Mouse (Mus musculus): ENCODE data around the gene Krtap13-1. TPM values are rescaled to one million over a fixed set of nuclear protein-coding genes. Genes with fewer than 3 reads are reported as not detected.

Gene Krtap13-1
- not detected in 2 replicates for polyA plus RNA-seq (2014; fragmentation: Nextera tagmentation; extraction: Ambion mirVana)

GRCm38 (mm10) chr16:88728812-88729275 is at the start of gene Krtap13-1:
Krtap13-1 (plus strand) TSS chr16:88728862.
- ATAC-seq (ENCODE audit: insufficient number of reproducible peaks, insufficient read depth, low FRiP score, low read depth): no peak
- Histone ChIP-seq H3K4me1 (ENCODE audit: control insufficient read depth in 2 of 2, insufficient read depth in 2 of 2, low read length in 2 of 2) (no peaks in the 10 kb centered on the region), H3K27me3 (ENCODE audit: control insufficient read depth, insufficient read depth, low read length) (no peaks in the 10 kb centered on the region), H3K9me3 (ENCODE audit: control insufficient read depth, low read length) (no peaks in the 10 kb centered on the region), H3K4me2 (ENCODE audit: low read length) (no peak within 1 kb of the TSS), H3K4me3 (ENCODE audit: control insufficient read depth in 1 of 2, insufficient read depth in 1 of 2, low read depth in 1 of 2, low read length in 2 of 2) (no peak within 1 kb of the TSS), H3K9ac (ENCODE audit: low read length) (no peak within 1 kb of the TSS), H3K36me3 (ENCODE audit: control insufficient read depth, insufficient read depth, low read length) (no peaks in the 10 kb centered on the region), H3K27ac (replicated peaks in 1 of 2; ENCODE audit: control insufficient read depth in 1 of 2, insufficient read depth in 1 of 2, low read depth in 2 of 2, low read length in 2 of 2) (no peak within 1 kb of the TSS)
- 66% methylated on average over 4 of the region's 4 CpGs for WGBS

DNA sequence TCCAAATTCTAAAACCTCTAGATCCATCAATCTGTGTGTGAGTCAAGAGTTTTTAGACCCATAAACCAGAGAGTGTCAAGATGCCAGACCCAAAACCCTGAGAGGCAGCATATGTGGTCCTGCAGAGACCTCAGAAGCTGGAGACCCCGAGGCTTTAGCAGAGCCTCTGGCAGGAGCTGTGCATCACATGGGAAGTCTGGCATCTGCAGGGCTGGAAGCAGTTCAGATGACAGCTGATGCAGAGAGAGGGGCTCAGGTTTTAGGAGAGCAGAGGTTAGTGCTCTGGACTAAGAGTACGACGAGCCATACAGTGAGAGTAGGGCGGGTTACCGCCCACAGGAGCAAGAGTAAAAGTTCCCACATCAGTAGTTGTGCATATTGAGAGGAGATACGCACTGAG is 49.6 kb upstream of the Krtap13-1 start:
- no peak for ATAC-seq (ENCODE audit: insufficient number of reproducible peaks, insufficient read depth, low FRiP score, low read depth)
- WGBS: 84% methylated on average over 6 of the region's 6 CpGs

GRCm38 (mm10) chr16:88681282-88681681 is 47.4 kb upstream of the Krtap13-1 start:
- Histone ChIP-seq H3K9me3 (ENCODE audit: control insufficient read depth, low read length) (no peaks in the 10 kb centered on the region), H3K4me1 (ENCODE audit: control insufficient read depth in 2 of 2, insufficient read depth in 2 of 2, low read length in 2 of 2) (no peaks in the 10 kb centered on the region), H3K4me2 (ENCODE audit: low read length) (no peak overlapping the region), H3K4me3 (ENCODE audit: control insufficient read depth in 1 of 2, insufficient read depth in 1 of 2, low read depth in 1 of 2, low read length in 2 of 2) (no peak overlapping the region), H3K36me3 (ENCODE audit: control insufficient read depth, insufficient read depth, low read length) (no peaks in the 10 kb centered on the region), H3K27ac (replicated peaks in 1 of 2; ENCODE audit: control insufficient read depth in 1 of 2, insufficient read depth in 1 of 2, low read depth in 2 of 2, low read length in 2 of 2) (no peak overlapping the region), H3K27me3 (ENCODE audit: control insufficient read depth, insufficient read depth, low read length) (no peaks in the 10 kb centered on the region), H3K9ac (ENCODE audit: low read length) (no peak overlapping the region)
- no peak for ATAC-seq (ENCODE audit: insufficient number of reproducible peaks, insufficient read depth, low FRiP score, low read depth)
- 54% methylated on average over 2 of the region's 2 CpGs for WGBS

More for the DNA sequence above, 49.6 kb upstream of the Krtap13-1 start:
- no peaks in the 10 kb centered on the region for H3K9me3 ChIP-seq (ENCODE audit: control insufficient read depth, low read length)
- no peak overlapping the region for H3K9ac ChIP-seq (ENCODE audit: low read length)
- no peaks in the 10 kb centered on the region for H3K27me3 ChIP-seq (ENCODE audit: control insufficient read depth, insufficient read depth, low read length)
- H3K36me3 ChIP-seq (ENCODE audit: control insufficient read depth, insufficient read depth, low read length): no peaks in the 10 kb centered on the region
- H3K4me2 ChIP-seq (ENCODE audit: low read length): no peak overlapping the region
- no peak overlapping the region for H3K27ac ChIP-seq (replicated peaks in 1 of 2; ENCODE audit: control insufficient read depth in 1 of 2, insufficient read depth in 1 of 2, low read depth in 2 of 2, low read length in 2 of 2)
- H3K4me3 ChIP-seq (ENCODE audit: control insufficient read depth in 1 of 2, insufficient read depth in 1 of 2, low read depth in 1 of 2, low read length in 2 of 2): no peak overlapping the region
- H3K4me1 ChIP-seq (ENCODE audit: control insufficient read depth in 2 of 2, insufficient read depth in 2 of 2, low read length in 2 of 2): no peaks in the 10 kb centered on the region

DNA sequence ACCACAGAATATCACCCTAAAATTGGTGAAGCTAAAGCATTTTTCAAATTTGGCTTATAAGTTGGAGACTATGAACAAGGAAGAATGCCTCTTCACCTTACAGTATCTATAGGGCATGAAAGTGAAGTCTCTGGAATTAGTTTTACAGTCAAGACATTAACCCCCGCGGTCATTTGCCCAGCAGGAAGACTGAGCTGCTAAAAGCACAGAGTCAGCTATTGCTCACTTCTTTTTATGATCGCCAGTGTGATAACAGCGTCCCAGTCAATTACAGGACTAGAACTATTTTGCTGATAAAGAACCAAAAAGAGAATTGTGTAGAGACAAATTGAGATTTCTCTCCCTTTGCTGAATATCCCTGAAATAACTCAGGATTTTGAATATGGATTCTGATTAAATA is 32.4 kb upstream of the Krtap13-1 start:
- no peaks in the 10 kb centered on the region for H3K4me1 ChIP-seq (ENCODE audit: control insufficient read depth in 2 of 2, insufficient read depth in 2 of 2, low read length in 2 of 2)
- no peaks in the 10 kb centered on the region for H3K27me3 ChIP-seq (ENCODE audit: control insufficient read depth, insufficient read depth, low read length)
- no peak for ATAC-seq (ENCODE audit: insufficient number of reproducible peaks, insufficient read depth, low FRiP score, low read depth)
- no peak overlapping the region for H3K27ac ChIP-seq (replicated peaks in 1 of 2; ENCODE audit: control insufficient read depth in 1 of 2, insufficient read depth in 1 of 2, low read depth in 2 of 2, low read length in 2 of 2)
- H3K36me3 ChIP-seq (ENCODE audit: control insufficient read depth, insufficient read depth, low read length): no peaks in the 10 kb centered on the region
- no peak overlapping the region for H3K9ac ChIP-seq (ENCODE audit: low read length)
- no peaks in the 10 kb centered on the region for H3K9me3 ChIP-seq (ENCODE audit: control insufficient read depth, low read length)
- 80% methylated on average over 4 of the region's 4 CpGs for WGBS
- no peak overlapping the region for H3K4me2 ChIP-seq (ENCODE audit: low read length)
- no peak overlapping the region for H3K4me3 ChIP-seq (ENCODE audit: control insufficient read depth in 1 of 2, insufficient read depth in 1 of 2, low read depth in 1 of 2, low read length in 2 of 2)

DNA sequence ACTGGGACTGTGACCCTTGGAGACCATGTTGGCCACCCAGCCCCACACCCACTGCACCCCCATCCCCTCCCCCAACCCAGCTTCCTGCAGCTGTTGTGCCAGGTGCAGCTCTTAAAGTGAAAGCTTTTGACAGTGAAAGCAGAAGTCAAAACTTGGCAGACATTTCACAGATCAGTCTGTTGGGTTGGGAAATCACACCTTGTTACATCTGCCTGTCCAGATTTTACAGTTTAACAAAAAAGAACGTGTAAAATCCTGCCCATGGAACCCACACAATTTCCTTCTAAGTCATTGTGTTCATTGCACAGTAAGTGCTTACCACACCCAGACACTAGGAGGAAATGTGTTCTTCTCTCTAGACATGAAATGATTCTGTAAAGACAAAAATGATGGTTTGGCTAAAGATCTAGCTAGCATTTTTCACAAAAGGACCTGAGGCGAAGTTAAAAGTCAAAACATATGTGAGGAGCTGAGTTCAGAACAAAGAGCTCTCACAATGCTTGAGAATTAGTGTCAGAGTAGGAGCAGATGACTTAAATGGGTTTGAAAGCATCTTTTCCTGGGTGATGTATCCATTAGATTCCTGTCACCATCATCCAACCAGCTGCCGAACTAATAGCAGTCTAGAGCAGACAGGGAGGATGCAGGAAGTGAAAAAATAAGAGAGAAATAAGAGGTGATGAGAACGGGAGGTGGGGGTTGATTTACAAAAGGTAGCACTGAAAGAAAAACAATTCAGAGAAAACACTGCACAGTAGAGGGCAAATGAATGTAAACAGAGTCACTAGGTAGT is 27.4 kb upstream of the Krtap13-1 start:
- Histone ChIP-seq H3K27ac (replicated peaks in 1 of 2; ENCODE audit: control insufficient read depth in 1 of 2, insufficient read depth in 1 of 2, low read depth in 2 of 2, low read length in 2 of 2) (no peak overlapping the region), H3K27me3 (ENCODE audit: control insufficient read depth, insufficient read depth, low read length) (no peaks in the 10 kb centered on the region), H3K9ac (ENCODE audit: low read length) (no peak overlapping the region), H3K4me3 (ENCODE audit: control insufficient read depth in 1 of 2, insufficient read depth in 1 of 2, low read depth in 1 of 2, low read length in 2 of 2) (no peak overlapping the region), H3K9me3 (ENCODE audit: control insufficient read depth, low read length) (no peaks in the 10 kb centered on the region), H3K4me1 (ENCODE audit: control insufficient read depth in 2 of 2, insufficient read depth in 2 of 2, low read length in 2 of 2) (no peaks in the 10 kb centered on the region), H3K36me3 (ENCODE audit: control insufficient read depth, insufficient read depth, low read length) (no peaks in the 10 kb centered on the region), H3K4me2 (ENCODE audit: low read length) (no peak overlapping the region)
- ATAC-seq (ENCODE audit: insufficient number of reproducible peaks, insufficient read depth, low FRiP score, low read depth): no peak
- WGBS: 54% methylated on average over 4 of the region's 4 CpGs

GRCm38 (mm10) chr16:88707496-88708012 is 21.1 kb upstream of the Krtap13-1 start, which contains the start of gene 2310061N02Rik:
2310061N02Rik (minus strand) TSS chr16:88707962.
- Histone ChIP-seq H3K27ac (replicated peaks in 1 of 2; ENCODE audit: control insufficient read depth in 1 of 2, insufficient read depth in 1 of 2, low read depth in 2 of 2, low read length in 2 of 2) (no peak within 1 kb of the TSS), H3K36me3 (ENCODE audit: control insufficient read depth, insufficient read depth, low read length) (no peaks in the 10 kb centered on the region), H3K4me1 (ENCODE audit: control insufficient read depth in 2 of 2, insufficient read depth in 2 of 2, low read length in 2 of 2) (no peaks in the 10 kb centered on the region), H3K4me3 (ENCODE audit: control insufficient read depth in 1 of 2, insufficient read depth in 1 of 2, low read depth in 1 of 2, low read length in 2 of 2) (no peak within 1 kb of the TSS), H3K9me3 (ENCODE audit: control insufficient read depth, low read length) (no peaks in the 10 kb centered on the region), H3K9ac (ENCODE audit: low read length) (no peak within 1 kb of the TSS), H3K4me2 (ENCODE audit: low read length) (no peak within 1 kb of the TSS), H3K27me3 (ENCODE audit: control insufficient read depth, insufficient read depth, low read length) (no peaks in the 10 kb centered on the region)
- WGBS: 78% methylated on average over 10 of the region's 10 CpGs
- no peak for ATAC-seq (ENCODE audit: insufficient number of reproducible peaks, insufficient read depth, low FRiP score, low read depth)

DNA sequence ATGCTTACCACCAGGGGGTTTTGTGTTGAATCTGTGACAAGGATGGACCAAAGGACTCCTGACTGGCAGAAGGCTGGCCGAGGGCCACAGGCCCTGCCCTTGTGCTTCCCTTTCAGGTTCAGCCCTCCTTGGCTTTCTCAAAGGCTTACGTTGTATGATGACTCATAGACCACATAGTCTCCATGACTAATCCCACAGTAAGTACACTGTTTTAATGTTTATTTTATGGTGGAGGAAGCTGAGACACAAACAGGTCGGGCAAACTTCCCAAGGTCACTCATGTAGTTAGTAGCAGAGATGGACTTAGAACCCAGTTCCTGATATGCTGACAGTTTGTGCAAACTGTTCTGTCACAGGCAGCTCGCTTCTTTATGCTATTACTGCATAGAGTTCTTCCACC is 17.9 kb upstream of the Krtap13-1 start:
- Histone ChIP-seq H3K27me3 (ENCODE audit: control insufficient read depth, insufficient read depth, low read length) (no peaks in the 10 kb centered on the region), H3K36me3 (ENCODE audit: control insufficient read depth, insufficient read depth, low read length) (no peaks in the 10 kb centered on the region), H3K4me2 (ENCODE audit: low read length) (no peak overlapping the region), H3K27ac (replicated peaks in 1 of 2; ENCODE audit: control insufficient read depth in 1 of 2, insufficient read depth in 1 of 2, low read depth in 2 of 2, low read length in 2 of 2) (no peak overlapping the region), H3K4me3 (ENCODE audit: control insufficient read depth in 1 of 2, insufficient read depth in 1 of 2, low read depth in 1 of 2, low read length in 2 of 2) (no peak overlapping the region), H3K9me3 (ENCODE audit: control insufficient read depth, low read length) (no peaks in the 10 kb centered on the region), H3K9ac (ENCODE audit: low read length) (no peak overlapping the region), H3K4me1 (ENCODE audit: control insufficient read depth in 2 of 2, insufficient read depth in 2 of 2, low read length in 2 of 2) (no peaks in the 10 kb centered on the region)
- 58% methylated on average over 4 of the region's 4 CpGs for WGBS
- ATAC-seq (ENCODE audit: insufficient number of reproducible peaks, insufficient read depth, low FRiP score, low read depth): no peak
